Mouse (Mus musculus) c-Kit-positive CD71-negative TER-119-negative erythroid progenitor cells, embryonic 14.5 days (primary cell): ENCODE results near the gene Dagla.

ENCODE experiments used
- DNase-seq: peaks from one replicate; pipeline ENCODE4 v3.0.0-alpha.2; 2013; ENCODE audit warnings: low read depth

The Dagla gene

DNA sequence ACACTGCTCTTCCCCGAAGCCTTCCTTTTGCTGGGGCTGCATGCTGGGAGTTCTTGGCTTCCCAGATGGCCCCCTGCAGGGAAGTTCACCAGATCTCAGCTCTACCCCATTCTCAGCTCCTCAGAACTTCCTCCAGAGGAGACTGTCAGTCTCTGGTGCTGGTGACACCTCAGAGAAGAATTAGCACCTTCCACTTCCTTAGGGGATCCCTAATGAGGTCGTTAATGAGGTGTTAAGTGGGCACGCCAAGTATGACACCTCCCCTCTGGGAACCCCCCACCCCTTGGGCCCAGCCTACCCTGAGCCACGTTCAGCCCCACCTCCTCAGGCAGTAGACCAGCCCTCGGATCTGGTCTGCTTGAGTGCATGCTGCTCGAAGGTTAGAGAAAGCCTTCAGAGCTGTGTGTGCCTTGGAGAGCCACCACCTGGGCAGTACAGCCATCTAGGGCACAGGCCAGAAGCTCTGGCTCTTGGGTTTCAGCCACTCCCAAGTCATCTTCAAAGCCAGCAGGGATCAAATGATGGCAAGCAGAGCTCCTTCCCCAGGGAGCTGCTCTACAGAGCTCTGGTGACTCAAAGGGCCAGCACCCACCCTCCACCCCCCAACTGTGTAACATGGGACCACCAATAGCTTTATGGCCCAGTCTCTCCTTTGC is 25.9 kb downstream of the Dagla start:
- DNase-seq, result no peak

- DNase-seq, result no peak
These were observed 26.9 kb downstream of the Dagla start for GRCm38 (mm10) chr19:10277759-10278158.

DNA sequence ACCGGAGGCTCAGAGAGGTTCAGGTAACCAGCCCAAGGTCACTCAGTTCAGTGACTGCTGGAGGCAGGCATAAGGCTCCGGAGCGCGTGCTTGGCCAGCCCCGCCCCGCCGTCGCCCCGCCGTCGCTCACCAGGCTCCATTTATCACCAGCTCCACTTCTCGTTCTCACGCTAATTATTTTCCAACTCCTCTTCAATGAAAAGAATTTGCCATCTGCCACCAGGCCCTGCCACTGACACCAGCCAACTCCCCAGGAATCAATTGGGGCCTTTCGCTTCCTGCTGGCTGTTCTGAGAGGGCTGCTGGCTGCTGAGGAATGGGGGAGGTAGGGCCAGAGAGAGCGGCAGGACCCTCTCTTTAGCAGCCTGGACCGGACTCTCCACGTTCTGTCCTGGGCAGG is 27.3 kb downstream of the Dagla start:
- no peak for DNase-seq

DNA sequence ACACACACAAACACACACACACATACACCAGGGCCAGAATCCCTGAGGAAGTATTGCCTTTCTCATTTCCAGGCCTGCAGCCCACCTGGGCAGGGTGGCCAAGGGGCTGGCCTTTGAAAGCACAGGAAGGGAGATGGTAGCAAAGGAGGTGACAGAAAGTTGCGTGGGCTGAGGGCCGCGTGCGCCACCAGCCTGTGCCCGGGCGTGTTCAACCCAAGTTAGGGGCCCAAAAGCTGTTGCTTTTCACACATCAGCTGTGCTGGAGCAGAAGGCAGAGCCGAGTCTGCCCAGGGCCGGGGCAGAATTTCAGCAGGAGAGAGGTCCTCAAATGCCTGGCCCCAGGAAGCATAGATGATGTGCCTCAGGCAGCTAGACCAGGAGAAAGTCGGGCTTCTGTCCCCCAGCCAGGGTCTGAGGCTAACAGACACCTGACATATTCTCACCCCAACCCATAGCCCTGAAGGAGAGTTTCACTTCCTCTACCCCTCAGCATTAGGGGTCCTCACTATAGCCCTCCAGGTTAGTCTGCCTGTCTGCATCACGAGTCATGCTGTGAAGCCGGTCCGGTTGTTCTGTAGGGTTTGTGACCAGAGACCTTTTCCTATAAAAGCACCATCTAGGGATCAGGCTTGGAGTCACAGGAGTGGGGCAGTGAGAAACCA is 28.1 kb downstream of the Dagla start:
- no peak for DNase-seq

DNA sequence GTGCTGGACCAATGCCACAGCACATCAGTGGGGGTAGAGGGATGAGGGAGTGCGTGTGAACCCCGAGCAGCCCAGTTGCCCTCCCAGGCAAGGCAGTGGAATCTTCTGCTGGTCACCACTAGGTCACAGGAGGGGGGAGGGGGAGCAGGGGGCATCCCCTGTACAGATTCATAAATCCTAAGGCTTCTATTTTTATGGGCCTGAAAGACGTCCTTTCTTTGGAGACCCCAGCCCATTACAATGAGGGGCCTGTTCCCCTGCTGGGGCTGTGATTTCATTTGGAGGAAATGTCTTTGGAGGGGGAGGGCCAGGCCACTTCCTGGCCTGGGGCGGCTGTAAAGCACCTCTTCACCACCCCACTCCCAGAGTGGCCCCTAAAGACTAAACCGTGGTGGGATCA is 30.6 kb downstream of the Dagla start:
- no peak for DNase-seq

DNA sequence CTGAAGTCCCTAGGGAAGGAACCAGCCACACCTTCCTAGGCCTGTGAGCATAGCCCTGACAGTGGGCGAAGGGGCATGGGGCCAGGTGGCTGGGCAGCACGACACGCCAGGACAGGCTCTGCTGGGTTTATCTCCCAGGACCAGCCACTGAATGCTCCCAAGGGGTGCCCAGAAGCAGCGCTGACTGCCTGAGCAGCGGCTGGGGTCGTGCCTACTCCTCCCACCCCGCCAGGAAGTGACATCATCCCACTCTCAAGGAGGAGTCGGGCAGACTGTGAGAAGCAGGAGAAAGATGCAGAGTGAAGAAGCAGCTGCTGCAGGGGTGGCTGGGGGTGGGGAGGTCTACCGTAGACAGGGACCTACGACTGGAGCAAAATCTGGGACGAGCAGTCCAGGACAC is 31.9 kb downstream of the Dagla start:
- DNase-seq, result no peak

DNA sequence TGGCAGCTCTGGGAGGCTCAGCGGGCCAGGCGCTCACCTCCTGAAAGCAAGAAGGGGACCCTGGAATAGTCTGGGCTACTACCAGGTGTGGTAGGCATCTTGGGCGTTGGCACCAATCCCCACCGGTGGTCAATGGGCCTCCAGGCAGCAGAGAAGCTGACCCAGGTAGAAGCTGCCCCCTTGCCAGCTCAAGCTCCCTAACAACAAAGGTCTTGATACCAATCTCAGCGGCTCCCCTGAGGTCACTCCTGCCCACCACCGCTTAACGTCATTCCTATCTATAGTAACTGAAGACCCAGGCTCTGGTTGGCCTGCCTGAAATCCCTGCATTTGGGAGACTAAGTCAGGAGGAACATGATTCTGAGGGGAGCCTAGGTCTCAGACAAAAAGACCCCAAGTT is 33.1 kb downstream of the Dagla start:
- no peak for DNase-seq

DNA sequence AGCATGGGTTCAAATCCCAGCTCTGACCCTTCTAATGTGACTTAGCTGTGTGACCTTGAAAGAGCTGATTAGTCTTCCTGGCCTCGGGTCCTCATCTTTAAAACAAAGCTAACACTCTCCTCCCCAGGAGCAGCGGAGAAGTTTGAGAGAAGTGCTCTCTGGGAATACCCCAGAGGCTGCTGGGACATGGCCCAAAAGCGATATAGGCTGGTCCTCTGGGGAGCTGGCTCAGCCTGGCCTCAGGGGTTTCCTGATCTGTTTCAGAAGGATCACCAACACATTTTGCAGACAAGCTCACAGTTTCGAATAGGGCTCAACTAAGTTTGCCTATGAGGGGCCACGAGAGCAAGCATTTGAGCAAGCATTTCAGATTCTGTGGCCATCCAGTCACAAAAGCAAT is 34.3 kb downstream of the Dagla start:
- DNase-seq, result no peak

- no peak for DNase-seq
These were observed 35.8 kb downstream of the Dagla start for GRCm38 (mm10) chr19:10268851-10269250.

- no peak for DNase-seq
These were observed 36.7 kb downstream of the Dagla start for GRCm38 (mm10) chr19:10267953-10268352.

DNA sequence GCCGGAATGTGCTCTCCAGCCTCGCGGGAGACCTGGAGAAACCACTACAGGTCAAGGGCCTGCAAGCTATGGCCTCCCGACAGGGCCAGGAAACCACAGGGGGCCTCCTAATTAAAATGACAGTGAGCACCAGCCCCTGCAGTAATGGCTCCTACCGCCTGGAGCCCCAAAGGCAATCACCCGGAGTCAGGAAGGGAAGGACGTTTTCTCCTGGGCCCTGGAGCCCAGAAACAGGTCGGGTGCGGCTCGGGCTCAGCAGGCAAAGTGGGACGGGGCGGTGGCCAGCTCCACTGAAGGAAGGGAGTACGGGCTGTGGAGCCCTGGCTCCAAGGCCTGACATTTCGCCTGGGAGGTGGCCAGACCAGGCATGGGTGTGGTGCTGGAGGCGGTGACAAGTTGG is 37.6 kb downstream of the Dagla start:
- DNase-seq, result no peak

DNA sequence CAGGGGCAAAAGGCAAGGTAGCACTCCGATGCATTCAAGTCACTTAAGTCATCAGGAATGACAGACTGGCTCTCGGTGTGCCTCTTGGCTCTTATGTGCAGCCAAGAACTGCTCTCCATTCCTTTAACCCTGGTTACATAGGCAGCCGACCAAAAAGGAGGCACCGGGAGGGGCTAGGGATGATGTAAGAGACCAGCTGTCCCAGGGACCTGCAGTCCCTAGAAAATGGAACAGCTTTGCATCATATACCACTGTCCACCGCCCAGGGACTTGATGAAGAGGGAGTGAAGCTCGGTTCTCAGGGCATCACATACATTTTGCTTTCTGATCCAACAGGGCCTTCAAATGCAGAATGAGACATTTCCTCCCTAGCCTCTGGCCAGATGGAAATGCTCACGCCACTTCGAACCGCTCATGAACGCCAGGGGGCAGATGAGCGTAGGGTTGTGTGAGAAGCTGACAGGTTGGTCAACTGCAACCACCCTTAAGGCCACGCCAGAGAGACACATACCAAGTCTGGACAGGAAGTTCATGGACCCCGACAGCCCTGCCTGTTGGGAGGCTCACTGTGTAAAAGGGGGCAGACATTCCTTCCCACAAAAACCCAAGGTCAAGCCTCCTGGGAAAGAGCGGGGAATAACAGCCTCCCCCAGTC is 38.4 kb downstream of the Dagla start:
- DNase-seq, result peak; percentile 62

DNA sequence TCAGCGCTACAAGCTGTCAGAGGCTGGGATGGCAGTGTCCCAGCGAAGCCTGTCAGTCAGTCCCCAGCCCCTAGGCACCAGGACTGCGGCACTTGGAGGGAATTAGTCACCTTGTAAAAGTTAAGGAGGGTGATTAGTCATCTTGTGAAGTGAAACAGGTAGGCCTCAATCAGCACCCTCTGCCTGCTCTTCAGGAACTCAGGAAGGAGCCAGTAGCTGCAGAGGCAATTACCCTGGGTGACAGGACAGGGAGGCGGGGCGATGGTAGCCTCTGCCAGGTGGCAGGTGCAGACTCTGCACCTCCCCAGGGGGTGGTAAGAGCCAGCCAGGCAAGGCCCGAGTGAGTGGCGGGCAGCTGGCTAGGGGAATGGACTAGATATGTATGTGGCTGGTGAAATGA is 43.3 kb downstream of the Dagla start:
- no peak for DNase-seq

DNA sequence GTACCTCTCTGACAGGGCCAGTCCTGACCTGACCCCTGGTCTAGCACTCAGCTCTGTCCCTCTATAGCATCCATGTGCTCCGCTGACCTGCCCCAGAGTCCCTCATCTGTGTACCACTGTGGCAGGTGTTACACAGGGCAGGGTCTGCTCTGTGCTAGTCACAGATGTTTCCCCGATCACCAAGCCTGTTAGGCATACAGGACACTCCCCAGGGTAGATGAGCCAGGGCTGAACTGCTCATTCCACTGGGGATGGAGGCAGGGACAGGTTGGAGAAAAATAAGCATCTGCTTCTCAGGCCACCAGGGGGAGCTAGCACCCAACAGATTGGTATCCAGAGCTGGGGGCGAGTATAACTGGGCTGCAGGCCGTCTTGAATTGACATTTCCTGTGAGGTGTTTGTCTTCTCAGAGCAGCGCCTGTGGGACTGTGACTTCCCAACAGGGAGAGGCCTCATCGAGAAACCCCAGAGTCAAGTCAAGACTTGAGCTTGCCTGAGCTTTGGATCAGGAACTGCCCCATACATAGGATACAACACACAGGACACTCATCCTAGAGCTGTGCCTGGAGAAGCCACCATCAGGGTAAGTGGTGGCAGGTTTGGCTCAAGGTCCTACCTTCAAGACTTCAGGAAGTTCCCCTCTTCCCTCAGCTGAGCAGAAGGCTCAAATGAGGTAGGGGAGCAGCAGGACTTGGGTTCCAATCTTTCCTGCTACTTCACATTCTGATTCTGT is 46.2 kb downstream of the Dagla start:
- DNase-seq, result peak; percentile 60

DNA sequence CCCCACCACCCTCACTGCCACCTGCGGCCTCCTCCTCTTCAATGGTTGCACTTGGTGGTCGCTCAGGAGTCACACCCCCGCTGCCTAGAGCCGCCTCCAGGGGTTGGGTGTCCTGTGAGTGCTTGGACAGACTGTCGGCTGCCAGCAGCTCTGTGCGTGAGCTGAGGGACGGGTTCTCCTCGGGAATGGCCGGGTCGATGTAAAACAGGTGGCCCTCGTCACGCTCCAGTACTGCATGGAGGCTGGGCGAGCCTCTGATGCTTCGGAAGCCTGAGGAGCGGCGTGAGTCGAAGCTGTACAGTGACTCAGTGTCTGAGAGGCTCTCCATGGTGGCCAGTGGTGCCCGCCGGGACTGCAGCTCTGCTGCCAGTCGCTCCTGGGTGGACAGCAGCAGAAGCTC is 56.5 kb downstream of the Dagla start:
- DNase-seq, result no peak

- DNase-seq, result no peak
These were observed 57.5 kb downstream of the Dagla start for GRCm38 (mm10) chr19:10247165-10247564.

DNA sequence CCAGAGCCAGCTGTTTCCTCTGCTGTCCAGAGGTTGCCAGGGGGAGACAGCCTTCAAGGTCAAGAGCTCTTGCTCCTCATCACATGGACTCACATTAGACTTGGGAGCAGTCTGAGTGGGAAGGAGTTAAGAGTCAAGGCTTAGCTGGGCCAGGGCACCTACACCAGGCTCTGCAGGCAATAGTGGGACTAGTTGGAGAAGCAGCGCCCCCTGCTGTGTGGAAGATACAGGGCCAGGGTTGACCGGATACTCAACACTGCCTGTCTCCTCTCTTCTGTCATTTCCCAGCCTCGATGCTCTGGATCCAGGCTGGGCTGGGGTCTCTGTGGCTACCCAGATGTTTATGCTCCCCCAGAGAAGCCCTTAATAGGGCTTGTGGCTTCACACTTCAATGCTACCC is 60.5 kb downstream of the Dagla start:
- peak; percentile 53 for DNase-seq

- DNase-seq, result no peak
These were observed 61.8 kb downstream of the Dagla start for GRCm38 (mm10) chr19:10242916-10243315.

DNA sequence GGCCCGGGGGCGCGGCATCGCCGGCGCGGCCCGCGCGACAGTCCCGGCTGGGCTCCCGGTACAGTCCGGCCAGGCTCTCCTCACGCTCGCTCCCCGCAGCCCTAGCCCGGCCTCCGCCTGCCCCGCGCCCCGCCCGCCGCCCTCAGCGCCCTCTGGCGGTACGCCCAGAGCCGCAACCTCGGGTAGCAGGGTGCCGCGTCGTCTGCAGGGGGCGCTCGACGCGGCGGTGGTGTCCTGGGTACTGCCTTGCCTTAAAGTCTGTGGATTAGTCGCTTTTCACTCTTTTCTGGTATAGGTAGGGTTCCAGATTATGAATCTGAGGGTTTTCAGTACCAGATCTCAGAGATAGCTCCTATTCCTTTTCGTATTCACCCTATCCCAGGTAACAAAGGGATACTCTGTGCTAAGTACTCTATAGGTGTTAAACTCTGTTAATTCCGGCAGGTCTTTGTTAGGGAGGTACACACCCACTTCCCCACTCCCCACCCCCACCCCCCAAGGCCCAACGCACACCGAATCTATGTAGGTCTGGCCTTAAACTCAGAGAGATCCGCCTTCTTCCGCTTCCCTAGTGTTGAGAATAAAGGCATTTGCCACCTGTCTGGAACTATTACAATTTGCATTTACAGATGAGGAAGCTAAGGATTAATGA is 63.9 kb downstream of the Dagla start, which contains the start of gene Myrf:
Myrf (minus strand) TSS at position 95 of the 652 bp plus-strand sequence.
- DNase-seq, result peak; percentile 65

- DNase-seq, result no peak
These were observed 64.6 kb downstream of the Dagla start for GRCm38 (mm10) chr19:10239975-10240653.

GRCm38 (mm10) chr19:10239419-10239818 is 65.3 kb downstream of the Dagla start:
- no peak for DNase-seq

DNA sequence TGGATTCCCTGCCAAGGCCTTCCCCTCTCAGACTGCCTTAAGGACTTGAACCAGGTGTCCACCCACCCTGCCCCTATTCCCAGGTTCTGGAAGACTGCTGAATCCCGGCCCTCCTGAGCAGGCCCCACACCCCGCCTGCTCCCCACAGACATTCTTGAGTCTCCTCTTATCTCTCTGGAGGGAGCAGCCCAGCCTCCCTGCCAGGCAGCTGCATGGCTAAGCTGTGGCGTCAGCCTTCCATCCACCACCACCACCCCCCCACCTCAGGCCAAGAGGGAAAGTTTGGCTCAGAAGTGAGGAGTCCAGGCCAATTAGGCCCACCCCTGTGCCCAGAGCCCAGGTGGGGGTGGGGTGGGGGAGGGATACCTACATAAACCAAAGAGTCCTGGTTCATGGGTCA is 66.2 kb downstream of the Dagla start:
- no peak for DNase-seq
